Comparison of ENCODE assay signal across 8 mouse cellular contexts in genomic region chr11:120307566-120308430, GRCm38 (mm10). TPM values are rescaled to one million over a fixed set of nuclear protein-coding genes. Genes with fewer than 3 reads are reported as not detected.
A peak's percentile ranks its signal among the peaks of the same experiment; 100 is the strongest.
DNase-seq lines count a peak whose midpoint lies in the region; ATAC-seq and TF ChIP-seq lines count a peak whose summit lies in the region.

No protein-coding gene starts in this region.

- H3K4me1 ChIP-seq in ES-Bruce4 (ENCODE audit: control insufficient read depth, insufficient read depth, low read length), result peaks cover 3% of the 10 kb centered on the region
- H3K4me1 ChIP-seq in lung, postnatal 0 days (ENCODE audit: insufficient read depth, low read depth, low read length), result peaks cover 21% of the 10 kb centered on the region

- ATAC-seq in hematopoietic stem cell, adult 5-6 weeks (replicated peaks in 1 of 2; ENCODE audit: insufficient read depth in 1 of 2, low FRiP score in 2 of 2, low TSS enrichment in 1 of 2, low read depth in 1 of 2, poor library complexity in 2 of 2, severe bottlenecking in 2 of 2), result peak; percentile 37 to 43; a peak in 3 of 4 replicates
- peak; percentile 7 for ATAC-seq in lung, postnatal 0 days

- H3K36me3 ChIP-seq in ES-Bruce4 (ENCODE audit: control insufficient read depth, insufficient read depth, low read length, poor library complexity, severe bottlenecking), result no peaks in the 10 kb centered on the region
- H3K36me3 ChIP-seq in lung, postnatal 0 days (ENCODE audit: insufficient read depth, low read length), result no peaks in the 10 kb centered on the region

- 0 out of 2 replicates have a peak, but pooled peaks have one; percentile 22 for TF ChIP-seq EP300 in ES-Bruce4 (IDR thresholded peaks at IDR 0.05; ENCODE audit: insufficient read depth, low read depth, low read length)
- TF ChIP-seq EP300 in lung, postnatal 0 days (IDR thresholded peaks at IDR 0.05), result no peak; the same call in 1 of the 2 replicates

- peak; percentile 71 for DNase-seq in c-Kit-positive CD71-positive TER-119-negative erythroid progenitor cells, embryonic 14.5 days (ENCODE audit: low read depth)
- DNase-seq in forelimb bud, embryonic 11.5 days (ENCODE audit: low read depth, low spot score), result peak; percentile 94
- peak; percentile 98 for DNase-seq in layer of hippocampus, adult 9-10 months (ENCODE audit: low spot score)
- peak; percentile 95 for DNase-seq in lung, postnatal 0 days (ENCODE audit: low spot score)
- peak; percentile 72 for DNase-seq in retina, adult 2 months (ENCODE audit: low read depth, low spot score)
- peak; percentile 92 for DNase-seq in thymus, postnatal 25 days

- H3K4me2 ChIP-seq in lung, postnatal 0 days (replicated peaks; ENCODE audit: low read depth, low read length), result 0 out of 2 replicates have a peak overlapping the region, but pooled peaks have one; percentile 17

- H3K4me3 ChIP-seq in ES-Bruce4 (ENCODE audit: low read depth, low read length), result 0 out of 2 replicates have a peak overlapping the region, but pooled peaks have one; percentile 10
- no peak overlapping the region for H3K4me3 ChIP-seq in lung, postnatal 0 days (ENCODE audit: low read depth, low read length)

- 4% methylated on average over 19 of the region's 19 CpGs for WGBS in lung, postnatal 0 days

- H3K9ac ChIP-seq in ES-Bruce4 (ENCODE audit: low read depth, poor library complexity, severe bottlenecking), result no peak overlapping the region
- no peak overlapping the region for H3K9ac ChIP-seq in lung, postnatal 0 days (replicated peaks; ENCODE audit: low read depth)

- peak; percentile 92 for TF ChIP-seq CTCF in ES-Bruce4 (IDR thresholded peaks at IDR 0.05; ENCODE audit: low read depth, low read length)
- peak; percentile 97 for TF ChIP-seq CTCF in lung, postnatal 0 days (IDR thresholded peaks at IDR 0.05)

- no peak for TF ChIP-seq POLR2A in ES-Bruce4 (IDR thresholded peaks at IDR 0.05; ENCODE audit: insufficient read depth, low read length)

- H3K27me3 ChIP-seq in ES-Bruce4 (ENCODE audit: control insufficient read depth, insufficient read depth, low read length, poor library complexity, severe bottlenecking), result no peaks in the 10 kb centered on the region
- H3K27me3 ChIP-seq in lung, postnatal 0 days (replicated peaks; ENCODE audit: insufficient read depth, low read length), result no peaks in the 10 kb centered on the region

- H3K27ac ChIP-seq in ES-Bruce4 (ENCODE audit: insufficient read depth, low read length), result no peak overlapping the region
- no peak overlapping the region for H3K27ac ChIP-seq in lung, postnatal 0 days (ENCODE audit: low read length)

- no peaks in the 10 kb centered on the region for H3K9me3 ChIP-seq in ES-Bruce4 (replicated peaks; ENCODE audit: control insufficient read depth, insufficient read depth, low read length, poor library complexity, severe bottlenecking)
- no peaks in the 10 kb centered on the region for H3K9me3 ChIP-seq in lung, postnatal 0 days (ENCODE audit: low read length)

RNA-seq across cellular contexts. Expression of gene Actg1, which starts 40.5 kb away (rescaled TPM):
- polyA plus RNA-seq in ES-Bruce4 (2011; ENCODE audit: insufficient read depth, insufficient read length, low read depth, missing spikeins), result 2,484 and 2,505 TPM in 2 replicates
- total RNA-seq in hematopoietic stem cell, adult 5-6 weeks (2017), result 814 and 932 TPM in 2 replicates
- polyA plus RNA-seq in lung, postnatal 0 days (2015; fragmentation: Nextera tagmentation; extraction: Ambion mirVana), result 1,989 and 2,317 TPM in 2 replicates

RNA-seq across cellular contexts. Expression of gene Fscn2, which starts 53.5 kb away (rescaled TPM):
- not detected in 2 replicates for polyA plus RNA-seq in ES-Bruce4 (2011; ENCODE audit: insufficient read depth, insufficient read length, low read depth, missing spikeins)
- total RNA-seq in hematopoietic stem cell, adult 5-6 weeks (2017), result 0.15 TPM in 1 of 2 replicates, not detected in the other
- 0.36 and 0.74 TPM in 2 replicates for polyA plus RNA-seq in lung, postnatal 0 days (2015; fragmentation: Nextera tagmentation; extraction: Ambion mirVana)
